Mouse (Mus musculus): ENCODE data around the gene Itpr3.

GRCm38 (mm10) chr17:27011998-27012672, 45.0 kb upstream of the Itpr3 start:
- TF ChIP-seq CTCF (IDR thresholded peaks at IDR 0.05; ENCODE audit: low read depth, low read length): no peak
- no peak for TF ChIP-seq POLR2A (IDR thresholded peaks at IDR 0.05; ENCODE audit: extremely low read depth, insufficient read depth, low read length)
